Mouse (Mus musculus) kidney, adult 8-10 months (tissue): ENCODE measurements around the gene Pid1.
A peak's percentile ranks its signal among the peaks of the same experiment; 100 is the strongest.
"Not testable (repeated sequence)": the region's sequence is repeated elsewhere in the genome, so short reads cannot be mapped to it uniquely, and the experiment has no call there.

Source experiments
- DNase-seq, 2 experiments: peaks; one replicate each; pipeline ENCODE4 v3.0.0; 2022

The Pid1 gene

GRCm38 (mm10) chr1:84254361-84254760, 109.6 kb downstream of the Pid1 start:
- peak; percentile 9 to 35 for DNase-seq

- DNase-seq: peak; percentile 58 to 63
These were observed 110.1 kb downstream of the Pid1 start for GRCm38 (mm10) chr1:84253838-84254237.

GRCm38 (mm10) chr1:84251205-84251604, 112.8 kb downstream of the Pid1 start:
- no peak for DNase-seq

GRCm38 (mm10) chr1:84250770-84251169, 113.2 kb downstream of the Pid1 start:
- DNase-seq: no peak

GRCm38 (mm10) chr1:84249772-84250338, 114.1 kb downstream of the Pid1 start:
- no peak for DNase-seq

GRCm38 (mm10) chr1:84247111-84247510, 116.9 kb downstream of the Pid1 start:
- DNase-seq: no peak

- DNase-seq: peak in 1 of 2 experiments; percentile 17
These were observed 122.7 kb downstream of the Pid1 start for GRCm38 (mm10) chr1:84241192-84241828.

GRCm38 (mm10) chr1:84240203-84240602, 123.8 kb downstream of the Pid1 start:
- no peak for DNase-seq

GRCm38 (mm10) chr1:84230431-84230830, 133.5 kb downstream of the Pid1 start:
- DNase-seq: no peak

- peak; percentile 22 to 30 for DNase-seq
These were observed 138.4 kb downstream of the Pid1 start for GRCm38 (mm10) chr1:84225626-84226025.

GRCm38 (mm10) chr1:84222051-84222450, 141.9 kb downstream of the Pid1 start:
- no peak for DNase-seq

GRCm38 (mm10) chr1:84218605-84219004, 145.4 kb downstream of the Pid1 start:
- DNase-seq: peak in 1 of 2 experiments; percentile 5

- DNase-seq: no peak
These were observed 146.2 kb downstream of the Pid1 start for GRCm38 (mm10) chr1:84217777-84218176.

GRCm38 (mm10) chr1:84211507-84211906, 152.5 kb downstream of the Pid1 start:
- no peak for DNase-seq

GRCm38 (mm10) chr1:84205746-84206145, 158.2 kb downstream of the Pid1 start:
- DNase-seq: not testable (repeated sequence)

GRCm38 (mm10) chr1:84203494-84203893, 160.5 kb downstream of the Pid1 start:
- no peak for DNase-seq

GRCm38 (mm10) chr1:84199890-84200289, 164.1 kb downstream of the Pid1 start:
- no peak for DNase-seq

- no peak for DNase-seq
These were observed 165.1 kb downstream of the Pid1 start for GRCm38 (mm10) chr1:84198887-84199286.

- no peak for DNase-seq
These were observed 171.8 kb downstream of the Pid1 start for GRCm38 (mm10) chr1:84192167-84192566.

GRCm38 (mm10) chr1:84189446-84189845, 174.5 kb downstream of the Pid1 start:
- no peak for DNase-seq

- no peak for DNase-seq
These were observed 177.1 kb downstream of the Pid1 start for GRCm38 (mm10) chr1:84186756-84187437.

- DNase-seq: no peak
These were observed 186.3 kb downstream of the Pid1 start for GRCm38 (mm10) chr1:84177696-84178095.

- no peak for DNase-seq
These were observed 186.9 kb downstream of the Pid1 start for GRCm38 (mm10) chr1:84177033-84177432.

- DNase-seq: no peak
These were observed 191.0 kb downstream of the Pid1 start for GRCm38 (mm10) chr1:84172941-84173340.
